Mouse (Mus musculus): Measurements from ENCODE around the gene Mier1. TPM values are rescaled to one million over a fixed set of nuclear protein-coding genes. Genes with fewer than 3 reads are reported as not detected.
A peak's percentile ranks its signal among the peaks of the same experiment; 100 is the strongest.

The Mier1 gene
- polyA plus RNA-seq, 1 experiment: 65.4 TPM

DNA sequence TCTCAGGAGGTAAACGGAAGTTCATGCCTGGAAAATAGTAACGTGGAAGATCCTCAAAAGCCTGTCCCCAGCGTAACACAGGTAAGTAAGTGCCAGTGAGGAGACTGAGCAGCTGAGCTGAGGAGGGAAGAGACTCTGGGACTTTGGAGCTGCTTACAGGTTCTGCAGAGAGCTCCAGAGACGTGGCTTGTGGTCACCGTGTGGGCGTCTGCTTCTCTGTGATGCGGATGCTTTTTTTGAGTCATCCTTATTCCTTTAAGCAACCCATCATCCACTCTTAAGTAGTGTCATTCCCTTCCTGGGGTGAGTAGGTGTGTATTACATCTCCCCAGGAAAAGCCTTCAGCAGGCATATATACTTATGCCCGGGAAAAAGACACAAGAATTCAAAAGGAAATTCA, 18.3 kb upstream of the Mier1 start:
- no peak for TF ChIP-seq POLR2A (IDR thresholded peaks at IDR 0.05; ENCODE audit: control insufficient read depth, extremely low read depth, insufficient read depth, low read length, poor library complexity)
- no peak for TF ChIP-seq CTCF (IDR thresholded peaks at IDR 0.05; ENCODE audit: borderline replicate concordance, control insufficient read depth, extremely low read depth, insufficient read depth, low read length, poor library complexity)
- H3K36me3 ChIP-seq (ENCODE audit: control insufficient read depth, insufficient read depth, low read length): peaks cover 16% of the 10 kb centered on the region
- H3K4me1 ChIP-seq (replicated peaks; ENCODE audit: control insufficient read depth, insufficient read depth, low read length): peaks cover 10% of the 10 kb centered on the region
- no peak overlapping the region for H3K4me3 ChIP-seq (ENCODE audit: control insufficient read depth, insufficient read depth, low read length)
- no peaks in the 10 kb centered on the region for H3K27me3 ChIP-seq (ENCODE audit: control insufficient read depth, insufficient read depth, low read length)
- WGBS: 57% methylated on average over 8 of the region's 8 CpGs
- DNase-seq: no peak
- H3K27ac ChIP-seq (ENCODE audit: control insufficient read depth, insufficient read depth, low read length): no peak overlapping the region

DNA sequence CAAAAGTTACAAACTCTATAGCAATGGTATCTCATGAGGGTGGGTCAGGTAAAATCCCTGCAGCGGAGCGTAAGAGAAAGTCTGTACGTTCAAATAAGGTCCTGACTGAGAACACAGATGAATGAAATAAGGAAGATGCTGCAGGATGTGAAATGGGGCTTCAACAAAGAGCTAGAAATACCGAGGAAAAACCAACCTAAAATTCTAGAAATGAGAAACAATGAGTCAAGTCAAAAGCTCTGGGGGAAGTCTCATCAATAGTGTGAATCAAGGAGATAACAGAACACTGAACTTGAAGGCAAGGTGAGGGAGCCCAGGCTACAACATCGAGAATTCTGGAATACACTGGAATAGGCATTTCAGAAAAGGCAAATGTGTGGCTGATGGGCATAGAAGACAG, 15.7 kb upstream of the Mier1 start:
- Histone ChIP-seq H3K36me3 (ENCODE audit: control insufficient read depth, insufficient read depth, low read length) (peaks cover 10% of the 10 kb centered on the region), H3K4me1 (replicated peaks; ENCODE audit: control insufficient read depth, insufficient read depth, low read length) (peaks cover 8% of the 10 kb centered on the region), H3K4me3 (ENCODE audit: control insufficient read depth, insufficient read depth, low read length) (no peak overlapping the region), H3K27me3 (ENCODE audit: control insufficient read depth, insufficient read depth, low read length) (no peaks in the 10 kb centered on the region), H3K27ac (ENCODE audit: control insufficient read depth, insufficient read depth, low read length) (no peak overlapping the region)
- 93% methylated on average over 5 of the region's 5 CpGs for WGBS
- no peak for DNase-seq
- no peak for TF ChIP-seq POLR2A (IDR thresholded peaks at IDR 0.05; ENCODE audit: control insufficient read depth, extremely low read depth, insufficient read depth, low read length, poor library complexity)
- TF ChIP-seq CTCF (IDR thresholded peaks at IDR 0.05; ENCODE audit: borderline replicate concordance, control insufficient read depth, extremely low read depth, insufficient read depth, low read length, poor library complexity): no peak

DNA sequence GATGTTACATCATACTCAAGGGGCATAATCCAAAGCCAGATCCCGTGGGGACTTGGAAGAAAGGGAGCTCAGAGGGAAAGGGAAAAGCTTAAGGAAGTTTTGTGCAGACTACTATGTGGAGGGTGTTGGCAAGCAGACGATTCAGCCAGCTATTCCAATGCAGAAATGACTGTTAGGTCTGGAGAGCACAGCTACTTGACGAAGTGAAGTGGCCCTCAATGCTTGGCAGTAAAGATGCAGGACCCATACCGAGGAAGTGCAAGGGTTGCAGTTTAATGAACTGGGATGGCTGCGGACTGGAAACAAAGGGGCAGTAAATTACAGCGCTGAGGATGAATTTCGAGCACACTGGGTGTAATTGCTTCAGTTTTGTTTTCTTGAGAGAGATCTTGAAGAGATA, 1.5 kb upstream of the Mier1 start:
- peaks cover 16% of the 10 kb centered on the region for H3K4me1 ChIP-seq (replicated peaks; ENCODE audit: control insufficient read depth, insufficient read depth, low read length)
- TF ChIP-seq POLR2A (IDR thresholded peaks at IDR 0.05; ENCODE audit: control insufficient read depth, extremely low read depth, insufficient read depth, low read length, poor library complexity) (no peak), CTCF (IDR thresholded peaks at IDR 0.05; ENCODE audit: borderline replicate concordance, control insufficient read depth, extremely low read depth, insufficient read depth, low read length, poor library complexity) (no peak)
- peaks cover 5% of the 10 kb centered on the region; the same call in 1 of the 2 replicates for H3K36me3 ChIP-seq (ENCODE audit: control insufficient read depth, insufficient read depth, low read length)
- H3K27ac ChIP-seq (ENCODE audit: control insufficient read depth, insufficient read depth, low read length): peak overlapping the region; percentile 70
- 62% methylated on average over 7 of the region's 7 CpGs for WGBS
- H3K27me3 ChIP-seq (ENCODE audit: control insufficient read depth, insufficient read depth, low read length): no peaks in the 10 kb centered on the region
- DNase-seq: no peak
- H3K4me3 ChIP-seq (ENCODE audit: control insufficient read depth, insufficient read depth, low read length): peak overlapping the region; percentile 37

DNA sequence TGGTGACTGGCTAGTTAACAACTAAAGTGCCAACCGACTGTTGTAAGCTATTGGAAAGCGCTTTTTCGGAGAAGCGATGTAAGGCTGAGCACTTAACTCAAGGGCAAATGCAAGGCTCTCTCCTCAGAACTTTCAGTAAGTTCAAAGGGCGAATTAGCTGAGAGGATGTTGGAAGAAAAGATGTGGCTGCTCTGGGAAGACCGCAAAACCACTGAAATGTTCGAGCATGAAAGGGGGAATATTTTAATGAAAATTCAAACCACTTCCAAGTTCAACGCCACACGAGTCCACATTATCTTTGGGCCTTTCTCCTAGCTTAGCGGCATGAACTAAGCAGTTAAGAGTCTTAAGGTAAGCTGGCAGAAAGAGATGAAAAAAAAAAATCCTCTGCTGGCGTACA, 788 bp upstream of the Mier1 start:
- DNase-seq: peak; percentile 26
- peaks cover 5% of the 10 kb centered on the region; the same call in 1 of the 2 replicates for H3K36me3 ChIP-seq (ENCODE audit: control insufficient read depth, insufficient read depth, low read length)
- 2% methylated on average over 11 of the region's 11 CpGs for WGBS
- H3K4me3 ChIP-seq (ENCODE audit: control insufficient read depth, insufficient read depth, low read length): peak overlapping the region; percentile 98
- TF ChIP-seq CTCF (IDR thresholded peaks at IDR 0.05; ENCODE audit: borderline replicate concordance, control insufficient read depth, extremely low read depth, insufficient read depth, low read length, poor library complexity) (no peak), POLR2A (IDR thresholded peaks at IDR 0.05; ENCODE audit: control insufficient read depth, extremely low read depth, insufficient read depth, low read length, poor library complexity) (no peak)
- H3K4me1 ChIP-seq (replicated peaks; ENCODE audit: control insufficient read depth, insufficient read depth, low read length): peaks cover 12% of the 10 kb centered on the region
- peak overlapping the region; percentile 93 for H3K27ac ChIP-seq (ENCODE audit: control insufficient read depth, insufficient read depth, low read length)
- H3K27me3 ChIP-seq (ENCODE audit: control insufficient read depth, insufficient read depth, low read length): no peaks in the 10 kb centered on the region

DNA sequence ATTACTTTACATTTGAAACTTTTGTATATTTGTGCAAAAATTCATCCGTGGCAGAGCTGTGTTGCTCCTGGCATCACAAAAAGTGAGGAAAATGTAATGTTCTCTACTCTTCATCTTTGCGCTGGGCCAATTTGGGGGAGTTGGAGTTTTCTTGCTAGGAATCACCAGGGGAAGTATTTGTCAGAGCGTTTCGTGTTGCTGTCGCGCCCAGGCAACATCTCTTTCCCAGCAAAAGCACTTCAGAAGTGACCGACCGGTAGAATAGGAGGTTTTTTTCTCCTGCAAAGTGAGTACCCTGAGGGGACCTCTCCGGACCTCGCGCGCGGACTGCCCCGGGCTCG, 4.7 kb downstream of the Mier1 start:
- Histone ChIP-seq H3K27me3 (ENCODE audit: control insufficient read depth, insufficient read depth, low read length) (no peaks in the 10 kb centered on the region), H3K27ac (ENCODE audit: control insufficient read depth, insufficient read depth, low read length) (peak overlapping the region; percentile 93), H3K4me1 (replicated peaks; ENCODE audit: control insufficient read depth, insufficient read depth, low read length) (peaks cover 5% of the 10 kb centered on the region), H3K36me3 (ENCODE audit: control insufficient read depth, insufficient read depth, low read length) (no peaks in the 10 kb centered on the region), H3K4me3 (ENCODE audit: control insufficient read depth, insufficient read depth, low read length) (peak overlapping the region; percentile 78)
- no peak for TF ChIP-seq CTCF (IDR thresholded peaks at IDR 0.05; ENCODE audit: borderline replicate concordance, control insufficient read depth, extremely low read depth, insufficient read depth, low read length, poor library complexity)
- 4% methylated on average over 15 of the region's 15 CpGs for WGBS
- no peak for DNase-seq

DNA sequence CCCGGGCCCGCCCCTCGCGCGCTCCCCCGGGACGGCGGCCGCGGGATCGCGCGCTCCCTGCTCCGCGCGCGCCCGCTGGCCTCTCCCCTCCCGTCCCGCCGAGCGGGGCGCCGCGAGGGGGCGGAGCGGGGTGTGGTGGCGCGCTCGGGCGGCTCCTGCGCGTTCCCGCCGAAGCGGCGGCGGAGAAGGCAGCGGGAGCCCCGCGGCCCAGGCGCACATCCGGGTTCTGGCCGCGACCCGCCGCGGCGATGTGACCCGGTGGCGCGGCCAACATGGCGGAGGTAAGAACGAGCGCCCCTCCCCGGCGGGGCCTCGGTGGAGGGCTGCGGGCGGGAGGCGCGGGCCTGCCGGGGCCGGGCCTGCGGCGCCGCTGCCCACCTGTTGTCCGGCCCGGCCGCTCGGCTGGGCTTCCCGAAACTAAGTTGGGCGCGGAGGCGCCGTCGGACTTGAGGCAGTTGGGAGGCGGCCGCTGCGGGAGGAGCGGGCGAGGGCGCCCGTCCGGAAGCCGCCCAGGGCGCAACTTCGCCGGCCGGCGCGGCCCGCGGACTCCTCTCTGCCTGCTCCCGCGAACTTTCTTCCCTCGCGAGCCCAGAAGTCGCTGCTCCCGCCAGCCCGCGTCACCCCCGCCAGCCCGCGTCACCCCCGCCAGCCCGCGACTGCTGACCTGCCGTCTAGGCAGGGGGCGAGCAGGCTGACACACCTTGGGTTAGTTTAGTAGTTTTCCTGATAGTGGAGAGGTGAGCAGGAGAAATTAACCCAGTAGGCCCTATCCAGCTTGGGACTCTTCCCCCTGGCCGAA, 5.2 kb downstream of the Mier1 start:
- Histone ChIP-seq H3K4me1 (replicated peaks; ENCODE audit: control insufficient read depth, insufficient read depth, low read length) (peaks cover 6% of the 10 kb centered on the region), H3K36me3 (ENCODE audit: control insufficient read depth, insufficient read depth, low read length) (no peaks in the 10 kb centered on the region; the same call in 1 of the 2 replicates), H3K4me3 (ENCODE audit: control insufficient read depth, insufficient read depth, low read length) (peak overlapping the region; percentile 92), H3K27ac (ENCODE audit: control insufficient read depth, insufficient read depth, low read length) (peak overlapping the region; percentile 93), H3K27me3 (ENCODE audit: control insufficient read depth, insufficient read depth, low read length) (no peaks in the 10 kb centered on the region)
- under 1% methylated on average over 110 of the region's 111 CpGs for WGBS
- TF ChIP-seq CTCF (IDR thresholded peaks at IDR 0.05; ENCODE audit: borderline replicate concordance, control insufficient read depth, extremely low read depth, insufficient read depth, low read length, poor library complexity) (peak; percentile 64), POLR2A (IDR thresholded peaks at IDR 0.05; ENCODE audit: control insufficient read depth, extremely low read depth, insufficient read depth, low read length, poor library complexity) (peak; percentile 99)
- DNase-seq: peak; percentile 89

Data from thymus, adult 2 months (tissue).